Mouse (Mus musculus): ENCODE results near the gene Krtdap.
"Not testable (repeated sequence)": the region's sequence is repeated elsewhere in the genome, so short reads cannot be mapped to it uniquely, and the experiment has no call there.

Gene Krtdap

DNA sequence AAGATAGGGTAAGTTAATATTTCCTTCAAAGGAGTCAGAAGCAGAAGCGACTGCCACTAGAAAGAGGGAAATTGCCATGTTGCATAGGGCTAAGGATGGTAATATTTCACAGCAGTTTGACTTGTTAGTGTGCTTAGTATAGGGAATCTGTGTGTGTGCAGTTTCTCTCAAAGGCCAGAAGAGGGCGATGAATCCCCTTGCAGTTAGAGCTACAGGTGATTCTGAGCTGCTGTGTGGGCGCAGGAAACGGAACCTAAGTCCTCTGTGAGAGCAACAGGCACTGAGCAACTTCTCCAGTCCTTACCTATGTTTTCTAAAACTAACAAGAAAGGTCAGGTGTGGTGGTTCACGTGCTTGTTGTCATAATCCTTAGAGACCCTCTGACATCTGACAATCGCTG lies 22.6 kb downstream of the Krtdap start:
- no peaks in the 10 kb centered on the region for H3K36me3 ChIP-seq (ENCODE audit: control insufficient read depth, insufficient read depth, low read length, poor library complexity, severe bottlenecking)
- peak; percentile 72 for DNase-seq (ENCODE audit: low read depth, low spot score)
- H3K27me3 ChIP-seq (ENCODE audit: control insufficient read depth, insufficient read depth, low read length, poor library complexity, severe bottlenecking): no peaks in the 10 kb centered on the region

DNA sequence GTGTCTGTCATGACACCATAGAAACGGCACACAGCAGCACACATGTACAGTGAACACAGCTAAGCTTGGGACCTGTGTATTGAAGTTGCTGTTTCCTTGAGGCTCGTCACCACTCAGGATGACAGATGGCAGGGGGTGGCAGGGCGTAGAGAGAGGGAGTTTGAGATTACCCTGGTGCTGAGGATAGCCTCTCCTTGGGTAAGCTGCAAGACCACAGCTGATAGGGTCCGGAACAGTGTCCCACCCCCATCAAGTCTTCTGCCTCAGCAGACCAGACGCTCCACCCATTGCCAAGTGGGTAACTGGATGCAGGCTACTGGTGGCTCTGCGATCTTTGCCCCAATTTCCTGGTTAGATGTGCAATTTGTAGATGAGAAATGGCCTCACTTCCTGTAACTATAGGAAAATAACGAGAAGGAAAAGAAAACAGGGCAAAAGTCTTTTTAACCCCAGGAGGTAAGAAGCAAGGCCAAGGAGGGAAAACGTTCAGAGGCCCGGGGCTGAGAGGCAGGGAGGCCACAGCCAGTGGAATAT lies 24.1 kb downstream of the Krtdap start:
- H3K36me3 ChIP-seq (ENCODE audit: control insufficient read depth, insufficient read depth, low read length, poor library complexity, severe bottlenecking): no peaks in the 10 kb centered on the region
- DNase-seq (ENCODE audit: low read depth, low spot score): no peak
- H3K27me3 ChIP-seq (ENCODE audit: control insufficient read depth, insufficient read depth, low read length, poor library complexity, severe bottlenecking): no peaks in the 10 kb centered on the region

DNA sequence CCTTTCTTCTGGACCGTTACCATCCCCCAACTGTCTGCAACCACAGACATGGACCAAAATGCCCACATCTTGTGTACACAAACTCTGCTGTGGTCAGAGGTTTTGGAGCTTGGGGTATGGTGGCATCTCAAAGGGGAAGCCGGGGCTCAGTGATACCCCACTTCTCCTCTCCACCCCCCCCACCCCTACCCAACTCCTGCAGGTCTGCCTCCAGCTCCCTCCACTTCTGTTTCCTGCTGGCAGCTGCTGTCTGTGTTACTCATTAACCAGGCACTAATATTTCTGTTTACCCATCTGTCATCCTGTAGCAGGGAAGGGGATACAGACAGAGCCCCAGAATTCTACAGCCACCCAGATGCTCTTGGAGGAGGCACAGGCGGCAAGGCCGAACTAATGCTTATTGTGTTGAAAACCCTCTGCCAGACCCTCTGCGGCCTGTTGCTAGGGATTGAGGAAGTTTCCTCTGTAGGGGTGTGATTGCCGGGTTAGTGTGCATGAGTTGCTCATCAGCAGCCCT lies 24.7 kb downstream of the Krtdap start:
- H3K27me3 ChIP-seq (ENCODE audit: control insufficient read depth, insufficient read depth, low read length, poor library complexity, severe bottlenecking): no peaks in the 10 kb centered on the region
- DNase-seq (ENCODE audit: low read depth, low spot score): peak; percentile 17
- no peaks in the 10 kb centered on the region for H3K36me3 ChIP-seq (ENCODE audit: control insufficient read depth, insufficient read depth, low read length, poor library complexity, severe bottlenecking)

DNA sequence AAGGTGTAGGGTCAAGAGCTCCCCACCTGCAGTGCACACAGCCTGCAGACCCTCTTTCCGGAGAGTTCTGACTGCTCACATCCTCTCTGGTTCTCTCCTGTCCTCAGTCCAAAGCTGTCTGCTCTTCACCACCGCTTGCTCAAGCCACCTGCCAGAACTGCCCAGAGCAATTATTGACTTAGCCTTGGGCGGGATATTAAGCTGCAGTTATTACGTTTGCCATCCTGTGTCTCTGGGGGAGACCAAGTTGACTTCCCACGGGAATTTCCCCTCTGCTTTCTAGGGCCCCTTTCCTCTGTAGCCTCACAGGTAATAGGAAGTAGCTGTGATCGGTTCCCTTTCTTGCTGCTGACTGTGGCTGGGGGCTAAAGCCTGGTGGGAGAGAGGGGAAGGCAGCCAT lies 32.4 kb downstream of the Krtdap start:
- DNase-seq (ENCODE audit: low read depth, low spot score): peak; percentile 62

DNA sequence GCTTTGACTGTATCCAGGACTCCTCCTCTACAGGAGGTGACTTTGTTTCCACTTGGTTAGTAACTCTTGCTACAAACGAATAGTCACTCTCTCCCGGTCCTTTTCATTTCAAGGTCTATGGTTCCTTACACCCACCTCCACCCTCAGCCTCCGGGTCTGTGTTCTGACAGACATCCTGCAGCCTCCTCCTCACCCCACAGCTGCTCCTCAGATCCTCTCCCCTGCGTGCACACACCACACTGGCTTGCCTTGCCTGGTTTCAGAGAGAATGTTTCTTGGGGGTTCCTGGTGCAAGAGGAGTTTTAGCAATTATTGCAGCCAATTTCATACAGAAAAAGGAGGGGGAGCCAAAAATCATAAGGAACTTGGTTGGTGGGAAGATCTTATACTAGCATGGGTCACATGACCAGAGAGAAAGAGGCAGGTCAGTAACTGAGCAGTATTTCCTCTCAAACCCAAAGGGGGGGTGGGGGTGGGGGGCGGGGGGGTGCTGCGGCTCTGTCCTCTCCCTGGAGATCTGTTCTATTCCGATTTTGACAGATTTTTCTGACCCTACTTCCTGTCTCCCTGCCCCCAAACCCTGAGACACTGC lies 33.3 kb downstream of the Krtdap start:
- no peaks in the 10 kb centered on the region for H3K27me3 ChIP-seq (ENCODE audit: control insufficient read depth, insufficient read depth, low read length, poor library complexity, severe bottlenecking)
- H3K36me3 ChIP-seq (ENCODE audit: control insufficient read depth, insufficient read depth, low read length, poor library complexity, severe bottlenecking): no peaks in the 10 kb centered on the region
- peak; percentile 31 for DNase-seq (ENCODE audit: low read depth, low spot score)

More for the DNA sequence above, 32.4 kb downstream of the Krtdap start:
- no peaks in the 10 kb centered on the region for H3K36me3 ChIP-seq (ENCODE audit: control insufficient read depth, insufficient read depth, low read length, poor library complexity, severe bottlenecking)
- H3K27me3 ChIP-seq (ENCODE audit: control insufficient read depth, insufficient read depth, low read length, poor library complexity, severe bottlenecking): no peaks in the 10 kb centered on the region

DNA sequence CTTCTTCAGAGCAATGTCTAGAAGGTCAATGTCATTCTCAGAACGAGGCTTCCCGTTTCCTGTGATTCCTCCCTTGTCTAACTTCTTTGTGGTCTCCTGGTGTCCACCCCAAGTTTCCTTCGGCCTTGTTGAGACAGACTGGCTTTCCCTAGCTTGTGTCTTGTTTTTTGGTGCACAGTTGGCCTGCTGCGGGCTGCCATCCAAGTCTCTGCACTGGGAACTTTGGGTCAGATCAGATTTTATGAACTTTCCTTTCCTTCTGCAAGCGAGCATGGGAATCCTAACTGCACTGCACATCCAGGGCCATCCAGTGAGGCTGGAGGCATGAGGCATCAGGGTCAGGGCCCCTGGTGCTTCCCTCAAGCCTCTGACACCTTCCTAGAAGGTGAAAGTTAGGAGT lies 33.8 kb downstream of the Krtdap start:
- no peak for DNase-seq (ENCODE audit: low read depth, low spot score)
- no peaks in the 10 kb centered on the region for H3K27me3 ChIP-seq (ENCODE audit: control insufficient read depth, insufficient read depth, low read length, poor library complexity, severe bottlenecking)
- no peaks in the 10 kb centered on the region for H3K36me3 ChIP-seq (ENCODE audit: control insufficient read depth, insufficient read depth, low read length, poor library complexity, severe bottlenecking)

DNA sequence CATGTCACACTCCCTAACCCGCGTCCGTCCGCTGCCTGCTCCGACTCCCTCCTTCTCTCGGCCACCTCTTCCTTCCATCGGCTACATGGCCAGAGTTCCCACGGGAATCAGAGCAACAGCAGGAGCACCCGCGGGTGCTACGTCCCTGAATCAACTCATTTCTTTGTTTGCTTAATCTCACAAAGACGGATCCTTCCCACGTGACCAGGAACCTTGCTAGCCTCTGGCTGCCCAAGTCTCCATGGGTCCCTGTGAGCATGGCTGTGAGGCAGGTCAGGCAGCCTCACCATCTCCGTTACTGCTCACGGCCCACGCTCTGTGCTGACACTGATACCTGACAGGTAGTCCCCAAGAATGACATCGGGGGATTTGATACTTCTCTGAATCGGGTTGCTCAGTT lies 36.0 kb downstream of the Krtdap start, which contains the start of gene Ffar2:
Gene Ffar2 (minus strand): TSS at position 101 of the 400 bp plus-strand sequence.
- H3K27me3 ChIP-seq (ENCODE audit: control insufficient read depth, insufficient read depth, low read length, poor library complexity, severe bottlenecking): no peaks in the 10 kb centered on the region
- no peak for DNase-seq (ENCODE audit: low read depth, low spot score)
- H3K36me3 ChIP-seq (ENCODE audit: control insufficient read depth, insufficient read depth, low read length, poor library complexity, severe bottlenecking): no peaks in the 10 kb centered on the region

DNA sequence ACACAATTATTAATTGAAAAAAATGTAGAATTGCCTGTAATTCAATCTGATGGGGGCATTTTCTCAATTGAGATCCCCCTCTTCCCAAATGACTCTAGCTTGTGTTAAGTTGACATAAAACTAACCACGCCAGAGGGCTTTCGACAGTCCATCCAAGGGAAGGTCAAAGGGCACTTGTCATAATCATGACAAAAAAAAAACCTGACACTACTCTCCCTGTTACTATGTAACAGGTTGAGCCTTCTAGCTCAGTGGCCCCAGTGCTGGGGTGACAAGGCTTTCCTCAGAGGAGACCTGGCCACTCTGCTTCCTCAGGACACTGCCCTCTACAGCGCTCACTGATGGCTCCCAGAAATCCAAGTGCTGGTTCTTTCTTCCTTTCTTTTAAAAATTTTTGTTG lies 36.6 kb downstream of the Krtdap start:
- Histone ChIP-seq H3K27me3 (ENCODE audit: control insufficient read depth, insufficient read depth, low read length, poor library complexity, severe bottlenecking) (no peaks in the 10 kb centered on the region), H3K36me3 (ENCODE audit: control insufficient read depth, insufficient read depth, low read length, poor library complexity, severe bottlenecking) (no peaks in the 10 kb centered on the region)
- no peak for DNase-seq (ENCODE audit: low read depth, low spot score)

DNA sequence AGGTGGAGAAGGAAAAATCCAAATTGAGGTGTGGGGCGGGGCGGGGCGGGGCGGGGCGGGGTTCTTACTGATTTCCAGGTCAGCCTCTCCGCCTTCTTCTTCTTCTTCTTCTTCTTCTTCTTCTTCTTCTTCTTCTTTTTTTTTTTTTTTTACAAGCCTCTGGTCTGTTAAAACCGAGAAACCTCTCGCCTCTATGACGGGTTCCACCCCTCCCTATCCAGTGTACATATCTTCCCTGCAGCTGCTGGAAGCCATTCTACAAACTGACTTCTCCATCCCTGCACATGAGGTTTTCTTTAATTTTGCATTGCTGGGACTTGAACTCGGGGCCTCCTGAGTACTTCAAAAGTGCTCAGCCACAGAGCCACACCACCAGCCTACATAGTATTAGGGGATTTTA lies 39.0 kb downstream of the Krtdap start:
- no peak for DNase-seq (ENCODE audit: low read depth, low spot score)
- no peaks in the 10 kb centered on the region for H3K36me3 ChIP-seq (ENCODE audit: control insufficient read depth, insufficient read depth, low read length, poor library complexity, severe bottlenecking)

DNA sequence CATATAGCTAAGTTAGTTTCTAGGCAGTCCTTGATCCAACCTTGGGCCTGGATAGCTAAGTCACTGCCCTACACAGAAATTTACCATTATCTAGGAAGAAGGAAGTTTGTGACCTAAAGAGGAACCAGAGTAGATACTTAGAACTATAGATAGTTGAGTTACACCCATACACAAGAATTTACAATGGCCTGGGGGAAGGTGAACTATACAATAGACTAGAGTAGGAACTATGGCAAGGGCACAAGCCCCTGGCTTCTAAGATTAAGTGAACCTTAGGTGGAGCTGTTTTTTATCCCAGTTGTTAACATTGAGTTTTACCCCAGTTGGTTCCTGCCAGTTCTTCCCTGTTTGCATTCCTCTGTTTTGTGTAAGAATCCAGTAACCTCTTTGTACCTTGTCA lies 41.2 kb downstream of the Krtdap start:
- not testable (repeated sequence) for H3K27me3 ChIP-seq (ENCODE audit: control insufficient read depth, insufficient read depth, low read length, poor library complexity, severe bottlenecking); DNase-seq (ENCODE audit: low read depth, low spot score); H3K36me3 ChIP-seq (ENCODE audit: control insufficient read depth, insufficient read depth, low read length, poor library complexity, severe bottlenecking)

More for the DNA sequence above, 39.0 kb downstream of the Krtdap start:
- H3K27me3 ChIP-seq (ENCODE audit: control insufficient read depth, insufficient read depth, low read length, poor library complexity, severe bottlenecking): no peaks in the 10 kb centered on the region

DNA sequence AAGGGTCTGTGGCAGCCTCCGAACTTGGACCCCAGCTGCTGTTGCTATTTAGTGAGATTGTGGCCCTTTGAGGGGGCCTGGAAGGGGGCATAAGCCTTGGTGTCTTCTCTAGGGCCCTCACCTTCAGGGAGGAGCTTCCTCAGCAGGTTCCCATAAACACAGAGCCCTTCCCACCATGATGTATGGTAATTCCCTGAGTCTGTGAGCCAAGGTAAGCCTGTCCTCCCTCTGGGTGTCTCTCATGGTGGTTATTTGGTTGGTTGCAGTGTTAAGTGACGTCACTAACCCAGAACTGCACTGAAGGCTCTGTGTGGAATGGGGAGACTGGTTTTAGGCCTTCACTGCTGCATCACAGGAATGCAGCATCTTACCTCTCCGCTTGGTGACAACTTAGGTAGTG lies 41.7 kb downstream of the Krtdap start:
- no peaks in the 10 kb centered on the region for H3K36me3 ChIP-seq (ENCODE audit: control insufficient read depth, insufficient read depth, low read length, poor library complexity, severe bottlenecking)
- H3K27me3 ChIP-seq (ENCODE audit: control insufficient read depth, insufficient read depth, low read length, poor library complexity, severe bottlenecking): no peaks in the 10 kb centered on the region
- peak; percentile 43 for DNase-seq (ENCODE audit: low read depth, low spot score)

DNA sequence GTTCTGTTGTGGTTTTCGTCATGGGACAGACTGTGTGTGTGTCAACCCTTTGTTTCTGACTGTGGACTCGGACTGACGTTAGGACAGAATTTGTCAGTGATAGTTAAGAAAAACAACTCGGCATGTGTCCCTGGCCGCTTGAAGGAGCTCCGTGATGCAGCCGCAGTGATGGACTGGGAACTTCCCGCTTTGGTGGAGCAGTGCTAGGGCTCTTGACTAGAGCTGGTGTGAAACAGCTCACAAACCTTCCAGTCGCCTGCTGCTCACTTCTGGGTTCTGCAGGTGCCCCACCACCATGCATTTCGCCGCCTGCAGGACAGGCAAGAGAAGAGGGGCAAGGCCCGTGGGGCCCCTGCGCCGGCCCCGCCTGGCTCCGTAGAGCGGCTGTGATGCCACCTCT lies 44.6 kb downstream of the Krtdap start:
- peak; percentile 56 for DNase-seq (ENCODE audit: low read depth, low spot score)
- H3K27me3 ChIP-seq (ENCODE audit: control insufficient read depth, insufficient read depth, low read length, poor library complexity, severe bottlenecking): no peaks in the 10 kb centered on the region
- H3K36me3 ChIP-seq (ENCODE audit: control insufficient read depth, insufficient read depth, low read length, poor library complexity, severe bottlenecking): no peaks in the 10 kb centered on the region

DNA sequence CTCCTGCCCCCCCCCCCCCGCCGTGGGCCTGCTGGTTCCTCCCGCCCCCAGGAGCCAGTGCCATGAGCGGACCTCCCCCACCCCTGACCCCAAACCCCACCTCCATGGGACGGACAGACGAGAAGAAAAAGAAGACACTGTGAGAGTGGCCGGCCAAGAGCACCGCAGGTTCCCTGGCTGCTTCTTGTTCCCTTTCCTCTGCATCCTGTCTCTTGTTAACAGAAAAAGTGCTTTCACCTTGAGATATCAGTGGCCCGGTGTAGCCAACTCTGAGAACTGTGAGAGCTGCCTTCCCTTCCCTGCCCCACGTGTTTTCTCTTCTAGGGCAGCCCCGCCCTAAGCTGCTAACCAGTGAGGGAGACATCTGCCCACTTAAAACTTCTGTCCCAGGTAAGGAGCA lies 45.0 kb downstream of the Krtdap start:
- not testable (repeated sequence) for H3K36me3 ChIP-seq (ENCODE audit: control insufficient read depth, insufficient read depth, low read length, poor library complexity, severe bottlenecking); H3K27me3 ChIP-seq (ENCODE audit: control insufficient read depth, insufficient read depth, low read length, poor library complexity, severe bottlenecking)
- peak; percentile 19 for DNase-seq (ENCODE audit: low read depth, low spot score)

DNA sequence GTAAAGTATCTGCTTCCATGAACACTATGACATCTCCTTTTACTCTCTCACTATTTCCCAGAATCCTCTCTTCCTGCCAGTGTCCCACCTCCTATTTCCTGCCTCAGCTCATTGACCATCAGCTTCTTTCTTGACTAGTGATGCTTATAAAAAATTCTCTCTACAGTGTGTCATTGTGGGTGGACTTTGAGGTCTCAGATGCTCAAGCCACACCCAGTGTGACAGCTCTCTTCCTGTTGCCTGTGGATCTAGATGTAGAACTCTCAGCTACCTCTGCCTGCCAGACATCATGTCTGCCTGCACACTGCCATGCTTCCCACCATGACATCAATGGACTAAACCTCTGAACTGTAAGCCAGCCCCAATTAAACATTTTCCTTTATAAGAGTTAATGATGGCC lies 49.6 kb downstream of the Krtdap start:
- DNase-seq (ENCODE audit: low read depth, low spot score): peak; percentile 21
- H3K36me3 ChIP-seq (ENCODE audit: control insufficient read depth, insufficient read depth, low read length, poor library complexity, severe bottlenecking): no peaks in the 10 kb centered on the region
- H3K27me3 ChIP-seq (ENCODE audit: control insufficient read depth, insufficient read depth, low read length, poor library complexity, severe bottlenecking): no peaks in the 10 kb centered on the region

DNA sequence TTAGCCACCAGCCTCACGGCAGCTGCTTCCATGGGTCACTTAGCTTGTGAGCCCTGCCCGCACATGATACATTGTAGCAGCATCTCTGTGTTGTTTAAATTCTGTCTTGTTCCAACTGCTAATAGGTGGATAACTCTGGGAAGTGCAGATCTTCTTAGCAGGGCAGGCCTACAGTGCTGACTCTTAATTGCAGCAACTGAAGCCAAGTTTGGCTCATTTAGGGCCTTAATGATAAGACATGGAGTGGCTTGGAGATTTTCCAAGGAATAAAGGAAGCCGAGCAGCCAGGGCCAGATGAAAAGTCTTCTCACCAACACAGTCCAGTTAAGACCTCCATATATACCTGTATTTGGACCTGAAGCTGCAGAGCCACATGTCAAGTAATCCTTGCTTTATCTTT lies 52.6 kb downstream of the Krtdap start:
- no peaks in the 10 kb centered on the region for H3K27me3 ChIP-seq (ENCODE audit: control insufficient read depth, insufficient read depth, low read length, poor library complexity, severe bottlenecking)
- no peaks in the 10 kb centered on the region for H3K36me3 ChIP-seq (ENCODE audit: control insufficient read depth, insufficient read depth, low read length, poor library complexity, severe bottlenecking)
- DNase-seq (ENCODE audit: low read depth, low spot score): no peak
